Mouse (Mus musculus) bone marrow macrophage, adult 2 months (primary cell): ENCODE measurements around the gene Ptprk.

Experiments used
- CTCF ChIP-seq: IDR thresholded peaks from 2 replicates; pipeline ENCODE4 v1.5.1; 2012; ENCODE audit warnings: low read depth, mild to moderate bottlenecking, low read length, moderate library complexity
- POLR2A ChIP-seq: IDR thresholded peaks from 2 replicates; pipeline ENCODE4 v1.6.1; 2012; ENCODE audit warnings: mild to moderate bottlenecking, low read depth, low read length, borderline replicate concordance

- no peak for TF ChIP-seq CTCF
- TF ChIP-seq POLR2A, result no peak
Measured at GRCm38 (mm10) chr10:28588401-28588800, 513.8 kb downstream of the Ptprk start.
